Mouse (Mus musculus) heart, postnatal 4 days (tissue): ENCODE results near the gene Kif9. TPM values are rescaled to one million over a fixed set of nuclear protein-coding genes. Genes with fewer than 3 reads are reported as not detected.

Experiments used
- DNase-seq: peaks from one replicate; pipeline ENCODE4 v3.0.0; 2021
- total RNA-seq, 2 experiments: library from RNA; stranded (reverse); gene quantifications; 2 replicates each; pipeline ENCODE4 v1.2.3; 2021

The Kif9 gene
- under 1 TPM; 0.20 to 0.29 TPM for total RNA-seq

DNA sequence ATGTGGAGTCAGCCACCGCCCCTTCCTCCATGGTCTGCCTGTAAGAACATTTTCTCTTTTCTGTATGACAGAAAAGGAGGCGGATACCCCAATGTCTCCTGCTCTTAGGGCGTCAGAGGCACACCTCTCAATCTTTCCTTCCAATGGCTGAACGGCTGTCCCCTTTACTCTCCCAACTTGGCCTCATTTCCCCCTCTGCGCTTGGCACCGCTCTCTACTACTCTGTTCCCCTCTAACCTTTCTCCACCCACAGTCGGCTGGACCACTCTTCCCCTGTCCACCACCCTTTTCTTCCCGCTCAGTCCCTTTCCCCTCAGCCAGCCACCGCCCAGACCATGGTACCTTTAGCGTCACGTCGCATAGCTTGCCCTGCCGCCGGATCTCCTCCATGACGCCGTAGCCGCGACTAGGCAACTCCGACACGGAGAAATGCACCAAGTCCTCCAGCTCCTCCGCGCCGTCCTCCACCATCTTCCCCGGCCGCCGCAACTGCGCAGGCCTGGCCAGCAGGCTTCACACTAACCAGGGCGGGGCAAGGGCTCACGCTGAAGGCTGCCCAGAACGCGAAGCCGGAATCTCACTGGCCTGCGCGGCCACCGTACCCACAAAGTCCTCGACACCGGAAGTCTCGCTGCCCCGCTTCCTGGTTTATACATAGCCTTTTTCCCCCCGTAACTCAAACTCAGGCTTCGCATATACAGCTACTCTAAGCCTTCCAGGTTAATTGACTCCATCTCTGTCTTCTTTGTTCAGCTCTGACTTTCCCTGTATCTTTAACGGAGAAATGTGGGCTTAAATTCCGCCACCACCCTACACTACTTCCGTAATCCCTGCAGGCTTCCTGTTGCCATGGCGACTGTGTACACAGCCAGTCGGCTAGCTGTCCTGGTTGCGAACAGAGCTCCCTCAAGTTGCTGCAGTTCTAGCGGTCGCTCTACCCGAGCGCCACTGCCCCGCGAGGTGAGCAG lies at the start of gene Kif9, which contains the start of gene Klhl18:
Gene Kif9, plus strand, starts transcription at position 835 of the 968 bp plus-strand sequence.
Gene Klhl18, minus strand, starts transcription at position 571 of the 968 bp plus-strand sequence.
- peak; percentile 97 for DNase-seq

DNA sequence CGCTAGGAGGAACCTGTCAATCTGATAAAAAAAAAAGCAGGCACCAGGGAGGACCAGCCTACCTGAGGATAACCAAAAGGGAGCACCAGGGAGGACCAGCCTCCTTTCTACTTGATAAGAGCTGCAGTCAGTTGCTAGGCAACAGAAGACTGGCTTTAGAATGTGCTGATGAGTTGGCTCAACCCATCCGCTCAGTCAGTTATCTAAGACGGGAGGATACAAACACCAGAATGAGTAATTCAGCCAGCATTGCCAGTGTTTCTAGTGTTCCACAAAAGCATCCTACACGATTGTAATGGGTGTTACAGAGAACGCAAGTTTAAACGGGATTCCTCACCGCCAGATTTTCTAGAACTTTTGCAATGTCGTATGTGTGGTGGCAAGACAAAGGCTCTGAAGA lies 45.5 kb upstream of the Kif9 start:
- DNase-seq, result no peak

DNA sequence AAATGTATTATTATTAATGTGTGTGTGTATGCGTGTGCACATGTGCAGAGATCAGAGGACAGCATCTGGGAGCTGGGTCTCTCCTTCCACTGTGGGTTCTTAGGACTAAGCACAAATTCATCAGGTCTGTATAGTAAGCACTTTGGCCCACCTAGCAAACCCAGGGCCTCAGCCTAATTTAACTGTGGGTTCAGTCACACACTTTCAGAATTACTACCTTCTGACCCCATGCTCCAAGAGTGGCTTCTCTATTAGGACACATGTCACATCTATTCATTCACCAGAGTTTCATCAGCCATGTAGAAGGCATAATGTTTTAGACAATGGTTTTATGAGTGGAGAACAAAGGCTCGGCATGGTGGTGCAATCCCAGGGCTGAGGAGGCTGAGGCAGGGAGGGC lies 43.7 kb upstream of the Kif9 start:
- no peak for DNase-seq

DNA sequence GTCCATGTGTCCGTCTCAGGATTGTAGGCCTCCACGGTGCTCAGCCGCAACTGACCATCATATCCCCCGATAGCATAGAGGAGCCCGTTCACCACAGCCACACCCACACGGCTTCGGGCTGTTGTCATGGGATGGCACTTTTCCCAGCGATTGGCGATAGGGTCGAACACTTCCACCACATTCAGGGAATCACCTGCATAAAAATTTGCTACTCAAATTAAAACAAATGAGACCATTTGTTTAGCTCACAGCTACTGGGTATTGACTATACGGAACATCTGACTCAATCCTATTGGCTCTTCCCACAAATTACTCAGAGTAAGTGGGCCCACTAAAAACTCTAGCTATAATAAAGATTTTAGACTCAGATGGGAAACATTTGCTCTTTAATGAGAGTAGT lies 40.7 kb upstream of the Kif9 start:
- DNase-seq, result no peak

DNA sequence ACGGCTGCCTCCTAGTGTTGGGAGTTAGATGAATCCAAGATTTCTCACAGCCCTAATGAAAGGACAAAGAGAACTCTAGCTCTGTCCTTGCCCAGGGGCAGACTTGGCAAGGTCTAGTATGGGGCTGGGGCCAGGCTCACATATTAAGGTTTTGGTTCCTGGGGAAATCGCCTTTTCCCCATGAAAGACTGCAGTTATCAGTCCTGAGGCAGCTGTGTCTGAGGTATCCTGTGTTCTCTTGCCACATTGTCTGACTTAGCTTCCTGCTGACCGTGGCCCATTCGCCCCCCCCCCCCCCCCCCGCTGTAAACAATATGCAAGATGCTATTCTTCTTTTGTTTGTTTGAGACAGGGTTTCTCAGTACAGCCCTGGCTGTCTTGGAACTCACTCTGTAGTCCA lies 36.7 kb upstream of the Kif9 start:
- no peak for DNase-seq

DNA sequence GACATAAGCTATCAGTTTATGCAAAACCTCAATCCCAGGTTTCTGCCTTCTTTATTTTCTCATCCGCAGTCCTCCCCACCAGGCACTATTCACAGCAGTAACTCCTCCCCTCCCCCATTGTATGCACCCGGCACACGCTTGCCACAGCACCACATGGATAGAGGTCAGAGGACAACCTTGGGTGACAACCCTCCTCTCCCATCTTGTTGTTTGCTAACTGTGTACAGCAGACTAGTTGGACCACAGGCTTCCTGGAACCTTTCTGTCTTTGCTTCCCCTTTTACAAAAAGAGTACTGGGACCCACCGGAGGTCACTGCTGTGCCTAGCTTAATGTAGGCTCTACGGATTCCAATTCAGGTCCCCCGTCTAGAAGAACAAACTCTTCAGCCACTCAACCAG lies 36.2 kb upstream of the Kif9 start:
- no peak for DNase-seq

DNA sequence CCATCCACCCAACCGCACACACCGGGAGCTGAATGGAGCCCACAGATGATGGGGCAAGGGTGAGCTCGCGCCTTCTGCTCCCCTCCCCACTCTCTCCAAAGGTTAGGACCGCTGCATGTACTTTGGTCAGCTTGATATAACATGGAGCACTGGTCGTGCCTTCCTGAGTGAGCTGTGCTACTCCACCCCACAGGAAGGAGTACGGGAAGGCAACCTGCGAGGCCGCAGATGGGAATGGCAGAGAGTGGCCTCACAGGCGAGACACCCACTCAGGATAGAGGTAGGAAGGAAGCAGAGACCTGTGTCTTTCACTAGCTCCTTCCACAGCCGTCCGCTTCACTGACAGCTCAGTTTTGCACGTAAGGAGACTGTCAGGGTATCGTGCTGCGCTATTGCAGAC lies 28.4 kb upstream of the Kif9 start:
- DNase-seq, result no peak

DNA sequence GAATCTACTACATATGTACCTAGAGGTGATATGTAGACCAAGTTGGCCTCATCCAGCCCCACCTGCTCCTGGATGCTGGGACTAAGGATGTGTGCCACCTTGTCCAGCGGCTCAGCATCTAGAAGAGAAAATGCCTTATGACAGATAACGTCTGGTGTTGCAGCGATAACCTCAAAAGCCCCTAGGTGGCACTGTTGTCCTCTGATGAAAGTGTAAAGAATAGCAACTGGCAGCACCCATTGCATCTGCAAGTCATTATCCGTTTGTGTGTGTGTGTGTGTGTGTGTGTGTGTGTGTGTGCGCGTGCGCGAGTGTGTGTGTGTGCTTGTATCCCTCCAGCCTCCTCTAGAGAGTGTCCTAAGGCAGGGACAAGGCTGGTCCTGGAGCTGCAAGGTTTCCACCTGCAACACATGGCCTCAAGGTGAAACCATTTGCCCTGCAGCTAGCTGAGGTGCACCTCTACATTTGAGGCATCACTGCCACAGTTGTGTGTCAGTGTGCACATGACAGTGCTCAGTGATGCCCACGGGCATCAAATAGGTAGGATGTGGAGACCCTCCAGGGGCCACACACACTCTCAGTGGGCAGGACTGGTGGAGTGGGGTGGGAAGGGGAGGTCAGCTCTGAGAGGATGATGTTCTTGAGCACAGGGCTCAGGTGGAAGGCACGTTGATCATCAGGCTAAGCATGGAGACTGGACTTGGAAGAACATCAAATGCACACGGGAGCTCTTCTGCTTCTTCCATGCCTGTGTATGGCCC lies 27.7 kb upstream of the Kif9 start:
- DNase-seq, result peak; percentile 83

DNA sequence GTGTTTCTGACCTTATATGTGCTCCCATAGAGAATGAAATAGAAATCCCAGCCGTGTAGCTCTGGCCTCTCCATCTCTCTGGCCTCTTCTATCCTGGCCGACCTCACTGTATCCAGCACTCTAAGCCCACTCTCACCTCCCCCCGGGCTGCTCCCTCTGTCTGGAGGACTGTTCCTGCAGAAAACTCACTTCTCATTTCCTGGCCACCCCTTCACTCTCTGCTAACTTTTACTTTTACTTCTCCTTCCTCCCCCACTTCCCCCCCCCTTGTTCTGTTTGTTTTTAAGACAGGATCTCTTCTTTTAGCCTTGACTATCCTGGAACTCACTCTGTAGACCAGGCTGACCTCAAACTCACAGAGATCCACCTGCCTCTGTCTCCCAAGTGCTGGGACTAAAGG lies 24.2 kb upstream of the Kif9 start:
- DNase-seq, result no peak

DNA sequence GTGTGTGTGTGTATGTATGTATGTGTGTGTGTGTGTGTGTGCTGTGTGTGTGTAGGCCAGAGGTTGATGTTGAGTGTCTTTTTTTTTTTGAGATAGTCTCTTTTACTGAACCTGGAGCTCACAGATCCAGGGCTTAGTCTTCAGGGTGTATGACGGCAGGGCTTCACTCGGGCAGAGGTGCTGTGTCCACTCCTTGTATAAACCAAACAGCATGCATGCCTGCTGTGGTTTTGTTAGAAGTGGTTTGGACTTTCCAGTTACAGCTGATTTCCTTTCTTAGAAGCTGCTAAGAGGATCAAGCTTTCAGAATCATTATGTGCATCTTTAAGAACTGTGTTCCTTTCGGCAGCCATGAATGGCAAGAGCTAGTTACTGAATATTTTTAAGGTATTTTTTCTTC lies 18.8 kb upstream of the Kif9 start:
- no peak for DNase-seq

DNA sequence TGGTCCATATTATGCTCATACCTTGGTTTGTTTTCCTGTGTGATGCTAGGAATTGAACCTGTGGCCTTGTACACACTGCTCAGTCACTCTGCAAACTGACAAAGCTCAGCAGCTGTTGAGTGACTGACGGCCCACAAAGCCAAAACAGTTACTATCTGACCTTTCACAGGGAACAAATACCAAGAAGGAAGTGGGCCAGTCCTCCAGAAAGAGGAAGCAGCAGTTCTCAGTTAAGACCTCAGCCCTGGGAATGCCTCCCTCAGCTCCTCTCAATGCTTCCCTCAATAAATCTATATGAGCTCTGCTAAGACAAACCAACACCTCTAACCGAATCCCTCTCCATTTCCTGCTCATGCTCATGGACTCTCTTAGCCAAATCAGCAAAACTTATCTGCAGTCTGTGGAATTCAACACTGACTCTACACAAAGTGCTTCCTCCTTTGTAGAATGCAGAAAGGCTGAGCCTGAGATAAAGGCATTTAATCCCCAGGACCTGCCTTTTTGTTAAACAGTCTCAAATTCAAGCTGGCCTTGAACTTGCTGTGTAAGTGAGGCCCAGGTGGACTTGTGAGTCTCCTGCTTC lies 17.5 kb upstream of the Kif9 start:
- DNase-seq, result no peak

DNA sequence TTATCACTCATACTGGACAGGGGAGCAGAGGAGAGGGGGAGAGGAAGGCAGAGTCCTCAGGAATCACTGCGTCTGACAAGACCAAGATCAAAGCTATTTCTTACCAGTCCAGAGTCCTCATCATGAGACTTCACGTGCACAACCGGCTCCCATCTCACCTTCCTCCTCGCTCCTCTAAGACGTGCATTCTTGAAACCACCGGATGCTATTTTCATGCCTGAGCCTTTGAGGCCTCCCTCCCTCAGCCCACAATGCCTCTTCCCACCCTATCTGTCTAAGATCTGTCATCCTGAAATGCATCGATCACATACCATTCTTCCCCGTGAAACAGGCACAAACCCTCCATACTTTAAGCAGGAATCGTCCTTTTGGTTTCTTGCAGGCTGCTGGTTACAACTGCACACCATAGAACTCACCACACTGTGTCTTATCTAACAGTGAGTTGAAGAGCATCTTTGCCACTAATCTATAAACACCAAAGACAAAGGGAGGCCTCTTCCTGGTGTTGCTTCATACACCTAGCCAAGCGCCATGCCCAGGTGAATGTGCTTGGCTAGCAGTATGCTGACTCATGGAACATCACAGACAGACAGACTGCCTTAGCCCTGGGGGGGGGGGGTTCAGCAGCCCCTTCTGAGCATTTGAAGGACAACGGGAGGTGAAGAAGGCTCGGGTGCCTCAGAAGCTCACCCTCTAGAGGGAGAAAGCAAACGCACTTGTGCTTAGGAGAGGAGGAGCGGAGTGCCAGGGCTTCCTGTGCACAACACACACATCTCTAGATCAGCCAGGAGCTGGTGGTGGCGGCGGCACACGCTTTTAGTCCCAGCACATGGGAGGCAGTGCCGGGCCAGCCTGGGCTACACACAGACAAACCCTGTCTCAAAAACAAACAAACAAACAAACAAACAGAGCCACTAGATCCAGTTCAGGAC lies 15.6 kb upstream of the Kif9 start:
- no peak for DNase-seq

DNA sequence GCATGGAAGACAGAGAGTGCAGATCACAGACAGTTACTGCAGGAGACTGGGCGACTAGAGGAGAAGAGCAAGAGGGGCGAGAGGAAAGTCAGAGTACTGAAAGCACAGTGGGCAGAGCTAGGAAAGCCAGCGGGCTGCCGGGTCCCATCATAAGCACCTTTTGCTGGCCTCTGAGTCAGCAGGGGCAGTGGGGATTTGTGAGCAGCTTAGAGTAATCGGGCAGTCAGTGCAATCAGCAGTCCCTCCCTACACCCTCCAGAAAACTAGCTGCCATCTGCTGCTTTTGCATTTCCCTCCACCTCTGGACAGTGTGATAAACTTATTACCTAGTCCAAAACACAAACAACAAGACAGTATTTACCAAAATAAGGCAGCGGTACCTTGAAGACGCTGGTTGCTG lies 14.4 kb upstream of the Kif9 start:
- DNase-seq, result no peak

DNA sequence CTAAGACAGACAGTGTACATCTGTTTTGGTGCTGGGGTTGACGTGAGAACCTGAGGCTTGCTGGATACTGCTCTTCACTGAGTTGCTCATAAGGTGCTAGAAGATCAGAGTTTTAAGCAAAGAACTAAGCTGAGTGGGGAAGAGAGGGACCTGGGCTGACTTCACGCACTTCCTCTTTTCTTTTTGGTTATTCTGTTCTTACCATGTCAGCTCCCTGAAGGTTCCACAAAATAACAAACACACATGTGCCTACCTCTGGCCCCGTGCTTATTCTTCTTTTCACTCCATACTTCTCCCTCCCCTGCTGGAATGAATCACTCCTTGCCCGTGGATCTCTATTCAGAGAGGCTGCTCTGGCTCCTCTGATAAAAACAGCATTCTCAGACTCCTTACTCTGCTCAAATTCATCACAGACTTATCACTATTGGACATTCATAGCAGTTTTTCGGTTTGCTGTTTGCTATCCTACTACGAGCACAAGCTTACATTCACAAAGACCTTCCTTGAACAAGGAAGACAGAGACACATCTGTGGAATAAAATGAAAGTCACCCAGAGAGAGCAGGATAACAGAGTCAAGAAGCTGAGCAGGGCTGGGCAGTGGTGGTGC lies 12.7 kb upstream of the Kif9 start:
- DNase-seq, result no peak

DNA sequence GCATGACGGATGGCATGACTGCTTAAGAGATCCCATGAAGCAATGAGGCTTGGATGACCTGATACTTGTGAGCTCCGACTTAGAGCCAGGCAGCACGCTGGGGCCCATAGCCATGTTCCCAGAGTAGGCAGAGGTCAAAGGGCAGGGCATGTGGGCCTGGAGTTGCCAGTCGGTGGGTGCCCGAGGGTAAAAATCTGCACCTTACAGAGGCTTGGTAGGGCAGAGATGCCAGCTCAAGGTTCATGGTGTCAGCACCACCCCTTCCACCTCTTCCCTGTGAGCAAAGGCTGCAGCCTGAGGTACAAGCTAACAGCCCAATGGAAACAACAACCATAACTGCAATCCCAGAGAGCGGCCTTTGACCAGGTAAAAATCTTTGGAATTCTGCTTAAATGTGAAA lies 11.4 kb upstream of the Kif9 start:
- no peak for DNase-seq

DNA sequence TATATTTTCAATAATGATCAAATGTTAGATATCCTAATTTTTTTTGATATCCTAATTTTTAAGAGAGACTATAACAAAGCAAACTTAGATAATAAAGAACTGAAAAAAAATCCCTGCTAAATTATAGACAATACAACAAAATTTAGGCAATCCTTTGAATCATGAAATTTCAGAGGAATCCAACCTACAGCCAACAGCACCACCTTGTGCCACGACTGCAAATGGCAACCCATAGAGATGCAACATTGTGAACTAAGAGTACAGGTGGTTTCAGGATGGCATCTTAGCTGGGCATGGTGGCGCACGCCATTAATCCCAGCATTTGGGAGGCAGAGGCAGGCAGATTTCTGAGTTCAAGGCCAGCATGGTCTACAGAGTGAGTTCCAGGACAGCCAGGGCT lies 10.6 kb upstream of the Kif9 start:
- peak; percentile 22 for DNase-seq

DNA sequence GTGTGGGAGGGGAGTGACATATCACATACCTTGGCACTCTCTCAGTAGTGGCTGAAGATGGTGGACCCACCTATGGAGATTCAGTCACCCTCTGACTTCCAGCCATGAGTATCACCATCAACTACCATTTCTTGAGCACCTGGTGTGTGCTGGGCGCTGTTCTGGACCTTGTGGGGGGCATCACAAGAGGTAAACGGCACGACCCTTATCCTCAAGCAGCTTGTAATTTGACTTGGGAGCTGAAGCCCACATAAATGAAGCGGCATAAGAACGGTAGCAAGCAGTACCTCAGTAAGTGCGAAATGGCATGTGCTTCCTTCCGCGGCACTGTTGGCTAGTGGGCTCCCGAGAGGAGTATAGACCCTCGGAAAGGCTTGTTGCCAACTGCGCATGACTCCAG lies 1.2 kb downstream of the Kif9 start:
- DNase-seq, result no peak

DNA sequence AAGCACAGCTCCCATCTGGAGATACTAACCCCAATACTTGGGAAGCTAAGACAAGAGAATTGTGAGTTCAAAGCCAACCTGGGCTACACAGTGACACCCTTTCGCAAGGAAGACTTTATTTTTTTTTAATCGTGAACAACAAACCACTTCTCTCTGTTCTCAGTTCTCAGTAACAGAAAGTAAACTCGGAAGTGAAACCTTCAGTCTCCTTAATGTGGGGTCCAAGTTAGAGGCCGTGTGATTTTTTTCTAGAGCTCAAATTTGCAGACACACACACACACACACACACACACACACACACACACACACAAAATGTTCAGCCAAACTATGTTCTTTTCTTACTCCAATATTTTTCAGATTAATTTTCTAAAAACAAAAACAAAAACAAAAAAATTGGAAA lies 1.9 kb downstream of the Kif9 start:
- no peak for DNase-seq

DNA sequence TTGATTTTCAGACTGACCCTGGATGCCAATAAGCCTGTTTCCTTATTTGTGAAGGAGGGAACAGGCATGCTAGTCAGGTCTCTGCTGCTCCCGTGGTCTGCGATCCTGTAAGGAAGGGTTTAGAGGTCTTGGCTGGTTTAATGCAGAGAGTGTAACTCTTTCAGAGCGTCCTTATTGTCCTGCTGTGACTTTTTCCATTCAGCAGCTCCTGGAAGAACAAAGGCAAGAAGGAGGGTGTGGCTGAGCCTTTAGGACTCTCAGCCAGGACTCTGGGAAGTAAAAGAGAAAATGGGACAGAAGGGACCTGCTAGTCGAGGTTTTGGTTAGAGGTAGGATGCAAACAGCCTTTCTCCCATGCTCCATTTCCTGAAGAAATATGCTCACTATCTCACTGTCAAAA lies 12.1 kb downstream of the Kif9 start:
- no peak for DNase-seq

DNA sequence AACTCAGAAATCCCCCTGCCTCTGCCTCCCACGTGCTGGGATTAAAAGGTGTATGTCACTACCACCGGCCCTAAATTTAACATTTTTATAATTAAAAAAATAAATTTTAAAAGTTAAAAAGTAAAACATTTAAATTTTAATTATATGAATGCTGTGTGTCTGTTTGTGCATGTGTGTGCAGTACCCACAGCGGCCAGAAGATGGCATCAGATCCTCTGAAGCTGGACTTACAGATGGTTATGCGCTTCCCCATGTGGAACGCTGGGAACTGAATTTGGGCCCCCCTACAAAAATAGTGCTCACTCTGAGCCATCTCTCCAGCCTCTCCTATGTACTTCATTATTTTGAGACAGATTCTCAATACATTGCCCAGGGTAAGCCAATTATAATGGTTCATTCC lies 14.2 kb downstream of the Kif9 start:
- DNase-seq, result peak; percentile 39

DNA sequence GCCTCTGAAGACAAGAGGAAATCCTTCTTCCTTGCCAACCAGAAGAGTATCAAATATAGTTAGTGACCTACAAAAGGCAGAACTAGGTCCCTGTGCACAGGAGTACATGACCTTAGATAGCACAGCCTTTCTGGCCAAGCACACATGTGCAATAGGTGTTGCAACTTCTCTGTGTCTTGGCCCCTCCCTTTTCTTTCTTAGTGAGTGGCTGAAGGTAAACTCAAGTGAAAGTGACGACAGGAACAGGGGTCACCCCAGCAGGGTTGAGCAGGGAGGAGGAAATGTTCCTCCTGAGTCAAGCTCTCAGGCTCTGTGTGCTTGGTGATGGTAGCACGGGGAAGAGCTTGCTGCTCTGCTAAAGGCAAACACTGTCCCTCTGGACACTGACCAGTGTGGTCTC lies 49.0 kb downstream of the Kif9 start:
- DNase-seq, result no peak
